Mouse (Mus musculus) embryonic facial prominence, embryonic 14.5 days (tissue): Measurements from ENCODE around the gene Sirt3. TPM values are rescaled to one million over a fixed set of nuclear protein-coding genes. Genes with fewer than 3 reads are reported as not detected.

ENCODE experiments used
- ATAC-seq: fragments of 200-750 bp; cut with Nextera tagmentation; 2 replicates; pipeline ENCODE4 v1.8.0; 2017; ENCODE audit warnings: low read depth, moderate number of reproducible peaks, moderate TSS enrichment
- DNase-seq: peaks from one replicate; pipeline ENCODE4 v3.0.0-alpha.2; 2015; ENCODE audit warnings: low spot score
- H3K27ac ChIP-seq: fragments of 300-500 bp; sonication (generic); replicated peaks from 2 replicates; pipeline ENCODE4 v1.5.1; 2014; ENCODE audit warnings: low read depth, mild to moderate bottlenecking, low read length, moderate library complexity
- H3K27me3 ChIP-seq: fragments of 300-500 bp; sonication (generic); replicated peaks from 2 replicates; pipeline ENCODE4 v1.6.1; 2014; ENCODE audit warnings: low read length; ENCODE audit not compliant: control insufficient read depth, insufficient read depth
- H3K36me3 ChIP-seq: fragments of 300-500 bp; sonication (generic); 2 replicates; pipeline ENCODE4 v1.6.1; 2014; ENCODE audit warnings: low read length, mixed read lengths; ENCODE audit not compliant: control insufficient read depth, insufficient read depth
- H3K4me1 ChIP-seq: fragments of 300-500 bp; sonication (generic); 2 replicates; pipeline ENCODE4 v1.6.1; 2014; ENCODE audit warnings: antibody characterized with exemption, low read length; ENCODE audit not compliant: control insufficient read depth, insufficient read depth
- H3K4me2 ChIP-seq: fragments of 300-500 bp; sonication (generic); 2 replicates; pipeline ENCODE4 v1.6.1; 2014; ENCODE audit warnings: low read depth, mild to moderate bottlenecking, low read length, moderate library complexity, mixed read lengths
- H3K4me3 ChIP-seq: fragments of 300-500 bp; sonication (generic); 2 replicates; pipeline ENCODE4 v1.5.1; 2014; ENCODE audit warnings: low read depth, mild to moderate bottlenecking, low read length
- H3K9ac ChIP-seq: fragments of 300-500 bp; sonication (generic); 2 replicates; pipeline ENCODE4 v1.6.1; 2014; ENCODE audit warnings: low read depth, mild to moderate bottlenecking, low read length, moderate library complexity, mixed read lengths
- H3K9me3 ChIP-seq: fragments of 300-500 bp; sonication (generic); 2 replicates; pipeline ENCODE4 v1.6.1; 2016; ENCODE audit warnings: low read length; ENCODE audit not compliant: control insufficient read depth
- WGBS: fragments of 180-500 bp; shearing (Covaris S2); extraction: QIAGEN DNeasy Blood & Tissue Kit; methylation state at CpG from one replicate; pipeline ENCODE4 v1.1.7; 2014; 5-methylcytosine and 5-hydroxymethylcytosine counted together
- polyA plus RNA-seq: library from polyadenylated mRNA; unstranded; fragments of >200 nt; fragmentation: Nextera tagmentation; extraction: Ambion mirVana; gene quantifications from 2 replicates; pipeline ENCODE4 v1.2.1, GENCODE M21; 2014

Gene Sirt3
- polyA plus RNA-seq = 18.3 and 19.9 TPM in 2 replicates

DNA sequence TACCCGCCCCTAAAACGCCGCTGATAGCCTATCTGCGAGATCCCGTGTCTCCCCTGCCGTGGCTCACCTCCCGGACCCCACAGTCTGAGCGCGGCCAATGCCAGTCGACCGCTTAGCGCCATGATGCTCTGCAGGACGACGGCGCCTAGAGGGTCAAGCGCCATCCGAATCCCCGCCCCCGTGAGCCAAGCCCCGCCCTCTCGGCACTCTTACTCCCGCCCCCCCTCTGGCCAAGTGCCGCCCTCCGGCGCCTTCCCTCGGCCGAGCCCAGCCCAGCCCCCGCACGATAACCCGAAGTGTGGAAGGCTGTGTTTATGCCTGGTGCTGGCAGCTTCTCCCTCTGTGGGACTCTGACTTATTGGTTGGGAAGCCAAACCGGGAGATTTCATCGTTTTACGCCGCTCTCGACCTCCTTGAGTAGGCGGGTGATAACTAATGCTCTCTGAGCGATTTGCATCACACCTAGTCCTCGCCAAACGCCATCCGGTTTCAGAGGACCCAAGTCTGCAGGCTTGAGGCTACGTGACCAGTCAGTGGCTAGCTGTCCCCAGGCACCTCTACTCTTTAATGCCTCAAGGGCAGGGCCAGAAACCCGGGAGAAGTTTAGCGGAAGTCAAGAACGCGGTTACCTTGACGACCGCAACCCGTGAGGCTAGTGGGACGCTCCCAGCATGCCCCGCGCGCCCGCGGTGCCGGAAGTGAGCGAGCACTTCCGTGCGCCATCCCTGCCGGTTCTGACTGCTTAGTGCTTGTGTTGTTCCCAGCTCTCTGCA lies at the start of gene Sirt3, which contains the start of gene Psmd13:
Gene Sirt3, minus strand, starts transcription at position 614 of the 773 bp plus-strand sequence.
Gene Psmd13, plus strand, starts transcription at position 273 of the 773 bp plus-strand sequence.
- under 1% methylated on average over 42 of the region's 59 CpGs for WGBS
- Histone ChIP-seq H3K9ac (peak within 1 kb of the TSS; percentile 78), H3K27ac (peak within 1 kb of the TSS; percentile 91), H3K36me3 (peaks cover 27% of the 10 kb centered on the region), H3K27me3 (no peaks in the 10 kb centered on the region), H3K9me3 (no peaks in the 10 kb centered on the region), H3K4me3 (peak within 1 kb of the TSS; percentile 60), H3K4me2 (peak within 1 kb of the TSS; percentile 73), H3K4me1 (peaks cover 8% of the 10 kb centered on the region)
- ATAC-seq (peak; percentile 97), DNase-seq (peak; percentile 97)

DNA sequence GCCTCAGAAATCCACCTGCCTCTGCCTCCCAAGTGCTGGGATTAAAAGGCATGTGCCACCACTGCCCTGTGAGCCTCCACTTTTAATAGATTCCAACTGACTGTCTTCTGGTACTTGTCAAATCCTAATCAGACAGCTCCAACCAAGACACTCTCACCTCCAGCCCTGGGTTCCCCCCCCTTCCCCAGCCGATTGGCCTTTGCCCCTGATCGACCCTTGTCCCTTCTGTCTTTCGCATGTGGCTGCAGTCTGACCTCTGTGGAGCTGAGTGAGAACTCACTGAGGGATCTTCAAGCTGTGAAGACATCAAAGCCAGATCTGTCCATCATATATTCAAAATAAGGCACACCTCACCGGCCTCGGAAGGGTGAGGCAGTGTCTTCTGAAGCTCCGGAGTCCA lies 45.1 kb upstream of the Sirt3 start:
- H3K4me1 ChIP-seq = peaks cover 7% of the 10 kb centered on the region

DNA sequence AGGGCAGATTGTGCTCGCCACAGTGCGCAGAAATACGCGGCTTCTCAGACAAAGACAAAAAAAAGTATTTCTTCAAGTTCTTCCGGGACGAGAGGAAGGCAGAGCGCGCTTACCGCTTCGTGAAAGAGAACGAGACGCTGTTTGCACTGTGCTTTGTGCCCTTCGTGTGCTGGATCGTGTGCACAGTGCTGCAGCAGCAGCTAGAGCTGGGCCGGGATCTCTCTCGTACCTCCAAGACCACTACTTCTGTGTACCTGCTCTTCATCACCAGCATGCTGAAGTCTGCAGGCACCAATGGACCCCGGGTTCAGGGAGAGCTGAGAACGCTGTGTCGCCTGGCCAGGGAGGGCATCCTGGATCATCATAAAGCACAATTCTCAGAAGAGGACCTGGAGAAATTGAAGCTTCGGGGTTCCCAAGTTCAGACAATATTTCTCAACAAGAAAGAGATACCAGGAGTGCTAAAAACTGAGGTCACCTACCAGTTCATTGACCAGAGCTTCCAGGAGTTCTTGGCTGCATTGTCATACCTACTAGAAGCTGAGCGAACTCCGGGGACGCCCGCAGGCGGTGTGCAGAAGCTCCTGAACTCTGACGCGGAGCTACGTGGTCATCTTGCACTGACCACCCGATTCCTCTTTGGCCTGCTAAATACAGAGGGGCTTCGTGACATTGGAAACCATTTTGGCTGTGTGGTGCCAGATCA lies 41.1 kb upstream of the Sirt3 start:
- peak overlapping the region; percentile 39 for H3K4me3 ChIP-seq
- H3K4me1 ChIP-seq = peaks cover 9% of the 10 kb centered on the region
- 16% methylated on average over 30 of the region's 30 CpGs for WGBS
- DNase-seq (no peak), ATAC-seq (no peak)
- no peaks in the 10 kb centered on the region for H3K9me3 ChIP-seq
- no peak overlapping the region for H3K9ac ChIP-seq
- H3K27me3 ChIP-seq = peaks cover 63% of the 10 kb centered on the region
- no peaks in the 10 kb centered on the region for H3K36me3 ChIP-seq
- peak overlapping the region; percentile 74 for H3K4me2 ChIP-seq
- H3K27ac ChIP-seq = no peak overlapping the region

More for the DNA sequence above, 45.1 kb upstream of the Sirt3 start:
- H3K27ac ChIP-seq = no peak overlapping the region
- H3K9me3 ChIP-seq = no peaks in the 10 kb centered on the region
- DNase-seq = no peak
- peaks cover 31% of the 10 kb centered on the region for H3K27me3 ChIP-seq
- H3K4me3 ChIP-seq = no peak overlapping the region
- no peak overlapping the region for H3K4me2 ChIP-seq
- ATAC-seq = no peak
- WGBS = 77% methylated on average over 6 of the region's 6 CpGs
- no peak overlapping the region for H3K9ac ChIP-seq
- no peaks in the 10 kb centered on the region for H3K36me3 ChIP-seq

DNA sequence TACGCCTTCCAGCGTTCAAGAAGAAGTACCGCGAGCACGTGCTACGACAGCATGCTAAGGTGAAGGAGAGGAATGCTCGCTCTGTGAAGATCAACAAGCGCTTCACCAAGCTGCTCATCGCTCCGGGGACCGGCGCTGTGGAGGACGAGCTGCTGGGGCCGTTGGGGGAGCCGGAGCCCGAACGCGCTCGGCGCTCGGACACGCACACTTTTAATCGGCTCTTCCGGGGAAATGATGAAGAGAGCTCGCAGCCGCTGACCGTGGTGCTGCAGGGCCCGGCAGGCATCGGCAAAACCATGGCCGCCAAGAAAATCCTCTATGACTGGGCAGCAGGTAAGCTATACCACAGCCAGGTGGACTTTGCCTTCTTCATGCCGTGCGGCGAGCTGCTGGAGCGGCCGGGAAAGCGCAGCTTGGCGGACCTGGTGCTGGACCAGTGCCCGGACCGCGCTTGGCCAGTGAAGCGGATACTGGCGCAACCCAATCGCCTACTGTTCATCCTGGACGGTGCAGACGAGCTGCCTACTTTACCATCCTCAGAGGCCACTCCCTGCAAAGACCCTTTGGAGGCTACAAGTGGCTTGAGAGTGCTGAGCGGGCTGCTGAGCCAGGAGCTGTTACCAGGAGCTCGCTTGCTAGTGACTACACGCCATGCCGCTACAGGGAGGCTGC lies 40.4 kb upstream of the Sirt3 start:
- peaks cover 63% of the 10 kb centered on the region for H3K27me3 ChIP-seq
- H3K9ac ChIP-seq = 0 out of 2 replicates have a peak overlapping the region, but pooled peaks have one; percentile 8
- H3K4me1 ChIP-seq = peaks cover 9% of the 10 kb centered on the region
- ATAC-seq (0 out of 2 replicates have a peak, but pooled peaks have one; percentile 41), DNase-seq (no peak)
- peak overlapping the region; percentile 74 for H3K4me2 ChIP-seq
- H3K36me3 ChIP-seq = no peaks in the 10 kb centered on the region
- H3K4me3 ChIP-seq = peak overlapping the region; percentile 39
- H3K9me3 ChIP-seq = no peaks in the 10 kb centered on the region
- H3K27ac ChIP-seq = no peak overlapping the region
- WGBS = 1% methylated on average over 44 of the region's 49 CpGs

DNA sequence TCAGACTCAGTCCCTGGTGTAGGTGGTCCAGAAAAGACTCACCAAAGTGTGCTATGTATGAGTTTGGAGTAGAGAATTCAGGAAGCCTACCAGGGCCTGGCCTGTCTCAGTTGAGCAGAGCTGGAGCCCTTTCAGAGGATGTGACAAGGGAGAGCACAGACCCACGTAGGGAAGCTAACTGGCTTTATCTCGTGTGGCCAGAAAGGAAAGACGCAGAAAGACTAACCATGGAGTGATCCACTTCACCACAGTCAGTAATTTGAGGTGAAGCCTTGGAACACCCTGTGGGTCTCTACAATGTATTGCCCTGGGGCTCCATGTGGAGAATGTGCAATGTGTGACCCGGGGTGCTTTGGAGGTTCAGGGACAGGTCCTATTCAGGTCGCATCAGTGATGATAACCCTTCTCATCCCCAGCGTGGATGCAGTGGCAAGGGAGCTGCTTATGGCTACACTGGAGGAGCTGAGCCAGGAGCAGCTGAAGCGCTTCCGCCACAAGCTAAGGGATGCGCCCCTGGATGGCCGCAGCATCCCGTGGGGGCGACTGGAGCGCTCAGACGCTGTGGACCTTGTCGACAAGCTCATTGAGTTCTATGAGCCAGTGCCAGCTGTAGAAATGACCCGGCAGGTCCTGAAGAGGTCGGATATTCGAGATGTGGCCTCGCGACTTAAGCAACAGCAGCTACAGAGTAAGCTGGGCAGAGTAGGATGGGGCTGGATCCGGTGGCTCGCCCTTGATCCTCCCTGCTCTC lies 39.3 kb upstream of the Sirt3 start:
- ATAC-seq (no peak), DNase-seq (no peak)
- 23% methylated on average over 21 of the region's 22 CpGs for WGBS

DNA sequence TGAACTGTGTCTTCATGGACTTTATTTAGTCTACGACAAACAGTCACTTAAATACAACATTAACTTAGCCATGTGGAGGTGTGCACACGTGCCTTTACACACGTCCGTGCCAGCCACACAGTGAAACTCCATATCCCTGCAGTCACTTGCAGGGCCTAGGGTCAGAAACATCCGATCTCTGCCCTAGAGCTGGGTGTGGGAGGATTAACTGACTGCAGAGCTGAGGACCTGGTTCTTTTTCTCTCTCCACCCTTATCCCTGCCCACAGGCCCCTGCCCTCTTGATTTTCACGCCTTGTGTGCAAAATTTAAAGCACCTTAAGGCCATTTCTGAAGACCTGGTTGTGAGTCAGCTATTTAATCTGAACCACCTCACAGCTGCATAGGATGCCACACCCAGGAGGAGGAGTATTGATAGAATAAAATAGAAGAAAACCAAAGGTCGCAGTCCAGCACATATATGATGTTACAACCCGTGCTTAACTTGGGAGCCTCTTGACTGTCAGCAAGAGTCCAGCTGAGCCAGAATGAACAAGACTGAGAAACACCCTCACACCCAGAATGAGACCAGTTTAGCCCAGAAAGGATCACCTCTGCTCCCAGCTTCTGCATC lies 38.4 kb upstream of the Sirt3 start, which contains the start of gene Nlrp6:
Gene Nlrp6, plus strand, starts transcription at position 485 of the 612 bp plus-strand sequence.
- no peaks in the 10 kb centered on the region for H3K36me3 ChIP-seq
- no peak within 1 kb of the TSS for H3K4me2 ChIP-seq
- H3K4me3 ChIP-seq = 0 out of 2 replicates have a peak within 1 kb of the TSS, but pooled peaks have one; percentile 39
- no peaks in the 10 kb centered on the region for H3K9me3 ChIP-seq
- WGBS = 69% methylated on average over 8 of the region's 8 CpGs
- H3K9ac ChIP-seq = no peak within 1 kb of the TSS
- H3K27ac ChIP-seq = no peak within 1 kb of the TSS
- ATAC-seq (no peak), DNase-seq (no peak)
- peaks cover 9% of the 10 kb centered on the region for H3K4me1 ChIP-seq
- H3K27me3 ChIP-seq = peaks cover 63% of the 10 kb centered on the region

More for the DNA sequence above, 39.3 kb upstream of the Sirt3 start:
- Histone ChIP-seq H3K27ac (no peak overlapping the region), H3K9ac (no peak overlapping the region), H3K4me1 (peaks cover 9% of the 10 kb centered on the region), H3K4me2 (no peak overlapping the region), H3K27me3 (peaks cover 63% of the 10 kb centered on the region), H3K4me3 (0 out of 2 replicates have a peak overlapping the region, but pooled peaks have one; percentile 39), H3K36me3 (no peaks in the 10 kb centered on the region), H3K9me3 (no peaks in the 10 kb centered on the region)

DNA sequence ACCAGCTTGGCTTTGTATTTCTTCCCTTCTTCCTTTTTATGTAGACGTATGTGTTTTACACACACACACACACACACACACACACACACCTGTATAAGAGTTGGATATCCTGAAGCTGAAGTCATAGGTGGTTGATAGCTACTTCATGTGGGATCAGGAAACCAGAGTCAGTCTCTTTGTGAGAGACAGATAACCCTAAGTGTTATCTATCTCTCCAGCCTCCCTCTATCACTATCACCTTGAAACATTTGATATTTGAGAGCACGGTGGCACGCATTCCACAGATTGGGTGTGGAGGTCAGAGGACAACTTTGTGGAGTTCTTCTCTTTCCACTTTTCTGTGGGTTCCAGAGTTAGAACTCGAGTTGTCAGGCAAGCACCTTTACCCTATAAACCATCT lies 37.8 kb upstream of the Sirt3 start:
- no peaks in the 10 kb centered on the region for H3K9me3 ChIP-seq
- H3K4me1 ChIP-seq = peaks cover 9% of the 10 kb centered on the region
- 75% methylated on average over 4 of the region's 4 CpGs for WGBS
- H3K36me3 ChIP-seq = no peaks in the 10 kb centered on the region
- ATAC-seq (no peak), DNase-seq (no peak)
- H3K9ac ChIP-seq = no peak overlapping the region
- peaks cover 59% of the 10 kb centered on the region for H3K27me3 ChIP-seq
- H3K4me3 ChIP-seq = no peak overlapping the region
- no peak overlapping the region for H3K27ac ChIP-seq
- H3K4me2 ChIP-seq = no peak overlapping the region
